Mouse (Mus musculus): ENCODE measurements at regions not wholly inside any gene's neighbourhood (a gene's known extent, or its start where the extent isn't known, plus 50 kb on each side); places are given as distances from the start of the nearest gene placed in this dataset.
"Not testable (repeated sequence)": the region's sequence is repeated elsewhere in the genome, so short reads cannot be mapped to it uniquely, and the experiment has no call there.

GRCm38 (mm10) chr2:162867516-162868029 lies 63.8 kb upstream of the Srsf6 start:
- no peak for DNase-seq (ENCODE audit: low spot score in 2 of 2)

DNA sequence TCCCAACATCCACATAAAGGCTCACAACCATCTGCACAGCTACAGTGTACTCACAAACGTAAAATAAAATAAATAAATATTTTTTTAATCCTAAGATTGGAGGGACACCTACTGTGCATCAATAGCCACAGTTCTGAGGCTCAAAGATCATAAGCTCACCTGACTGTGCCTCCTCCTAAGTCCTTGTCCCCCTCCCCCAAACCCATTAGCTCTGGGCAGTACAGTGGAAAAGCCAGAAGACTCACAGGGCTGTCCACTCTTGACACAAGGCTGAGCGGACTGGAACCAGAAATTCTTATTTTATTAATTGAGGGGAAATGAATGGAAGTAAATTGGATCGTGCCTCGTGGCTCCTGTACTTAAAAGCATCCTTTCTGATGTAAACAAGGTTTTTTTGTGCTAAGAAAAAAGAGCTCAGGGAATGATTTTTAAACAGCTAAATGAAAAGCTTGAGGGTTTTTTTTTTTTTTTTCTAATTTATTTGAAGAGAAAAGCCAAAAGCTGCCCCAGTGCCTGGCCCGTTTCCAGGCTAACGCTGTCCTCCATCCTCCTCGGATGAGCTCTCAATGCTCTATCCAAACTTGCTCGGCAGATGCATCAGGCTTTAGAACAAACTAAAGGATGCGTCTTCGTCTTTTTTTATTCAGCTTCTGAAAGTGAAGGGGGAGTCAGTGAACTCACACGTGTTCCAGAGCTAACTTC lies 64.6 kb upstream of the Srsf6 start:
- no peak for DNase-seq (ENCODE audit: low spot score in 2 of 2)

GRCm38 (mm10) chr2:162864571-162864970 lies 66.8 kb upstream of the Srsf6 start:
- DNase-seq (ENCODE audit: low spot score in 2 of 2): no peak

GRCm38 (mm10) chr2:162854606-162855005 lies 76.7 kb upstream of the Srsf6 start:
- no peak for DNase-seq (ENCODE audit: low spot score in 2 of 2)

GRCm38 (mm10) chr2:162853576-162853975 lies 77.8 kb upstream of the Srsf6 start:
- DNase-seq (ENCODE audit: low spot score in 2 of 2): peak; percentile 41 to 66

- DNase-seq (ENCODE audit: low spot score in 2 of 2): not testable (repeated sequence)
Measured at GRCm38 (mm10) chr2:162841761-162842160, 89.6 kb upstream of the Srsf6 start.

DNA sequence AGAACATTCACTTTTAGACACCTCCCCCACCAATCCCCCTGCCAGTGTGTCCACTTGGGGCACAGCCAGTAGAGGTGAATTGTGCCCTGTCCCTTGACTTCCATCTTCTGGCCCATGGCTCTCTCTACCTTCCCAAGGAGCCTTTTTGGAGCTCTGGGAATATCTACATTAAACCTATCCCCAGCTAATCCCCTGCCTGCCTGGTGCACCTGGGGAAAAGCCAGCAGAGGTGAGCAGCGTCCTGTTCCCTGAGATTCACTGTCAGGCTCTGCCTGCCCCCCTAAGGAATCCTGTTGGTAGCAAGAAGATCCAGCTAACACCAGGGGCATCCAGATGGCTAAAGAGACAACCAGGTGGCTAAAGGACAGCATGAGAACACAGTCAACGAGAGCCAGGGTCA lies 93.6 kb upstream of the Srsf6 start:
- DNase-seq (ENCODE audit: low spot score in 2 of 2): no peak

DNA sequence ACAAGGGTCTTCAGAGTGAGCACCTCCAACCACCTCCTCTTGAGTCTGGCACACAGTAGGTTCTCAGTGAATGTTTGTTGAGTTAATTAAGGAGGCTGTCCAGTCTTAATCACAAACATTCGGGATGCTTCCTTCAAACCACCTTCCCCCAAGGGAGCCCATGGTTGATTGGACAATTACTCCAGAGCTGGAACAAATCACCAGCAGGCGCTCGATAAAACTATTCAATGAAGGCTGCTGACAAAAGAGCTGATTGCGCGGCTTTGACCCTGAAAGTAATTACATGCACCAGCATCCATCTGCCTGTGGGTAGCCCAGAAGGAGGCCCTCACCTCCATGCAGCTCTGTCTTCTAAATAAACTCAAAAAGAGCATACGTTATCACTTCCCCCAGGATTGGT lies 97.6 kb upstream of the Srsf6 start:
- no peak for DNase-seq (ENCODE audit: low spot score in 2 of 2)

GRCm38 (mm10) chr2:162818787-162819186 lies 112.5 kb upstream of the Srsf6 start:
- no peak for DNase-seq (ENCODE audit: low spot score in 2 of 2)

DNA sequence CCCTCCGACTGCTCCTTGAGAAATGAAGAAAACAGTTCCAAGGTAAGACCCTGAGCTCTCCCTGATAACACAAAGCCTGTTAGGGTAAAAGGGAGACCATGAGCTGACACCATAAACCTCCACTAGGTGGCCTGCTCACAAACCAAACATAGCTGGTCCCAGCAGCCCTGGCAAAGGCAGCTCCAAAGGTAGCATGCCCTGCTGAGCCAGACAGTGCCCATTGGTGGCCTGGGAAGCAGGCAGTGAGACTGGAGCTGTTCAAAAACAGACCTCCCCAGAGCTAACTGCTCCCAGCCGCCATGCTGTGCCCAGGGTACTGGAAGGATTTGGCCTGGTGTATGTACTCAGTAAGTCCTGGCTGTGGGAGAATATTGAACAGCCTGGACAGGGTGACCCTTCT lies 117.1 kb upstream of the Srsf6 start:
- peak; percentile 4 to 15 for DNase-seq (ENCODE audit: low spot score in 2 of 2)

GRCm38 (mm10) chr2:162807747-162808146 lies 123.6 kb upstream of the Srsf6 start:
- no peak for DNase-seq (ENCODE audit: low spot score in 2 of 2)

- DNase-seq (ENCODE audit: low spot score in 2 of 2): no peak
Measured at GRCm38 (mm10) chr2:162796528-162796927, 134.8 kb upstream of the Srsf6 start.

- no peak for DNase-seq (ENCODE audit: low spot score in 2 of 2)
Measured at GRCm38 (mm10) chr2:162794285-162794684, 133.3 kb upstream of the Ptprt start.

- peak in 1 of 2 experiments; percentile 29 for DNase-seq (ENCODE audit: low spot score in 2 of 2)
Measured at GRCm38 (mm10) chr2:162791374-162792098, 130.6 kb upstream of the Ptprt start.

- DNase-seq (ENCODE audit: low spot score in 2 of 2): no peak
Measured at GRCm38 (mm10) chr2:162784176-162784813, 123.3 kb upstream of the Ptprt start.

GRCm38 (mm10) chr2:162781599-162781998 lies 120.7 kb upstream of the Ptprt start:
- no peak for DNase-seq (ENCODE audit: low spot score in 2 of 2)

DNA sequence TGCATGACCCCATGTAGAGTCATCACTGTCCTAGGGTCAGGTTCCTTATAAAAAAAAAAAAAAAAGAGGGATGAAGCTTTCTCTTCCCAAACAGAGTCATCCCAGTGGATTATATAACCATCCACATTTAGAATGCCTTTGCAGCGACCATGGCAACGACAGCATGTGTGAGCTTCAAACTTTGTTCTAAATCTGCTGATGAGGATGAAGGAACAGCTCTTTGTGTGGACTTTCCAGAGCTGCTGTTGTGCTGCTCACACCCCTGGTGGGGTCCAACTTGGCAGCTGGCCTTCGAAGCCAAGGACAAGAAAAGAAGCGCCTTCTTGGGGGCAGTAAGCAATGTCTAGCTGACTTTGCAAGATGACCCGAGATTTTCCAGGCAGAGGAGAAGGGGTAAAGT lies 115.6 kb upstream of the Ptprt start:
- peak in 1 of 2 experiments; percentile 20 for DNase-seq (ENCODE audit: low spot score in 2 of 2)

GRCm38 (mm10) chr2:162772520-162772919 lies 111.6 kb upstream of the Ptprt start:
- no peak for DNase-seq (ENCODE audit: low spot score in 2 of 2)

DNA sequence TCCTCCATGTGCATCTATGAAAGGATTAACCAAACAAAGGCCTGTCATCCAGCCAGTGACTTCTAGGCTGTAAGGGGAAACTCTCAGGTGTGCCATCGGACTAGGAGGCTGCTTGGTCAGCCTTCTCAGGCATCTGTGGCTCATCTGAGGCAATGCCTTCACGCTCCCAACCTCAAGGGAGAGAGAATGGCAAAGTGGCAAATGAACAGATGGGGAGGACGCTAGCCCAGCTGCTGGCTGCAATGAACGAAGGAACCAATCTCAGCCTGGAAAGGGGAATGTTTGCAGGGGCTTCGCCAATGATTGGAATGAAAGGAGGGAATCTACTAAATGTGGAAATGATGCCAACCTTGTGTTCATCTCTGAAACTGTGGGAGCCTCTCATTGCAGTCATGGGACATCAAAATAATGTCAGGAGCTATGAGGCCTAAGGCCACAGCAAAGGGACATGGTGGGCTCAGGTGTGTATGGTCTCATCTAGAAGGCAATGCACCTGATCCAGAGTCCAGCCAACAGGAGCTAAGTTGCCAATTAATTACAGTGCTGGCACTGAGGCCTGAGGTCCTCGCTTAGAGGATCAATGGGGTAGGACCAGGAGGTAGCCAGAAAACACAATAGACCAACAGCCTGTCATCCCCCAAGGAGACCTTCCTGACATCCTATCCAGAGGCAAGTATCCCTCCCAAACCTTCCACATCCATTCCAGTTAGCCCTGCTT lies 108.9 kb upstream of the Ptprt start:
- DNase-seq (ENCODE audit: low spot score in 2 of 2): peak in 1 of 2 experiments; percentile 38

- DNase-seq (ENCODE audit: low spot score in 2 of 2): no peak
Measured at GRCm38 (mm10) chr2:162764059-162764458, 103.1 kb upstream of the Ptprt start.

DNA sequence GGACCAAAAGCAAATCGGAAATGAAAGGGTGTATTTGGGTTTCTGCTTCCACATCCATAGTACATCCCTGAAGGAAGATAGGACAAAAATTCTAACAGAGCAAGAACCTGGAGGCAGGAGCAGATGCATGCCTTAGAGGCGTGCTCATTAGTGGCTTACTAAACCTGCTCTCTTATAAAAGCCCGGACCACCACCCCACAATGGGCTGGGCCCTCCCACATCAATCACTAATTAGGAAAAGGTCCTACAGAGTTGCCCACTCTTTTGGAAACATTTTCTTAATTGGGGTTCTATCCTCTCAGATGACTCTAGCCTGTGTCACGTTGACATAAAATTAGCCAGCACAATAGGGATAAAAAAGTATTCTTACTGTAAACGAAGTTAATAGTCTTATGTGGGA lies 79.6 kb upstream of the Ptprt start:
- DNase-seq (ENCODE audit: low spot score in 2 of 2): no peak

All from layer of hippocampus, postnatal 14 days (tissue).